18 mouse cellular contexts compared by ENCODE assay signal in the genomic region with DNA sequence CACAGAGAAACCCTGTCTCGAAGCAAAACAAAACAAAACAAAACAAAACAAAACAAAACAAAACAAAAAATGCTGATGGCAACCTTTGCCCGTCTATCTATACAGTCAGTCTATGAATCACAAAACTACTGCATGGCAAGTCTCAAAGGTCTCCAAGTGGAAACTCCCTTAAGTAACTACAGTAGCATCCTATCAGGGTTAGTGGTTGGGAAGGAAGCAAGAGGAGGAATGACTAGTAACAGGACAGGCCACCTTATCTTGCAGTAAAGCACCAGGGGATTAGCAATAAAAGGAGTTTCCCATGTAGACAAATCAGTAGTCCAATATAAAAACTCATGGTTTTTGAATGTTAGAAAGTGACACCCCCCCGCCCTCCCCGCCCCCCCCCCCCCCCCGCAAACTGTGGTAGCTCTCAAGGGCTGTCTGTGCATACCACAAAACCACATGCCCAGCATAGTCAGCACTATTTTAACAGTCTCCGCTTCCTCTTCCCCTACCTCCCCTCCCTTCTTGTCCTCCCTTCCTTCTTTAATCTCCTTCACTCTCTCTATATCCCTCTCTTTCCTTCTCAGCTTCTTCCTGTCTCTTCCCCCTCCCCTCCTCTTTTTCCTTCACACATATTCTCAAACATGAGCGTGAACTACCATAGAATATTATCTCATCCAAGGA. TPM values are rescaled to one million over a fixed set of nuclear protein-coding genes. Genes with fewer than 3 reads are reported as not detected.
DNase-seq lines count a peak whose midpoint lies in the region; ATAC-seq and TF ChIP-seq lines count a peak whose summit lies in the region.
"Had no signal": no experiment of that assay in that cellular context is flagged by ENCODE, and none has a peak within 500 bp of the region (broad histone marks: within the 10 kb centered on the region; RNA-seq: fewer than 3 reads in every experiment).

No protein-coding gene starts in this region.

- 90% methylated on average over 4 of the region's 7 CpGs for WGBS in intestine, embryonic 16.5 days
- 79% methylated on average over 4 of the region's 7 CpGs for WGBS in intestine, embryonic 15.5 days
- WGBS in intestine, postnatal 0 days, result 67% methylated on average over 6 of the region's 7 CpGs
- WGBS in small intestine, adult 2 months, result 65% methylated on average over 6 of the region's 7 CpGs

- no peaks in the 10 kb centered on the region for H3K27me3 ChIP-seq in intestine, embryonic 16.5 days (replicated peaks; ENCODE audit: control insufficient read depth, insufficient read depth, low read length)
- H3K27me3 ChIP-seq in intestine, embryonic 15.5 days (replicated peaks), result no peaks in the 10 kb centered on the region
- H3K27me3 ChIP-seq in intestine, postnatal 0 days (replicated peaks; ENCODE audit: control insufficient read depth, insufficient read depth, low read length), result no peaks in the 10 kb centered on the region
- no peaks in the 10 kb centered on the region for H3K27me3 ChIP-seq in small intestine, adult 2 months (ENCODE audit: control insufficient read depth, insufficient read depth, low read length)
- H3K27me3 ChIP-seq: embryonic facial prominence, embryonic 13.5 days; forebrain, embryonic 12.5 days; heart, embryonic 12.5 days; hindbrain, embryonic 12.5 days had no signal

- no peaks in the 10 kb centered on the region for H3K36me3 ChIP-seq in intestine, embryonic 16.5 days (ENCODE audit: control insufficient read depth, insufficient read depth, low read length)
- no peaks in the 10 kb centered on the region for H3K36me3 ChIP-seq in intestine, embryonic 15.5 days
- H3K36me3 ChIP-seq in intestine, postnatal 0 days (ENCODE audit: control insufficient read depth, insufficient read depth), result peaks cover 3% of the 10 kb centered on the region; the same call in 1 of the 2 replicates
- peaks cover 9% of the 10 kb centered on the region for H3K36me3 ChIP-seq in small intestine, adult 2 months (ENCODE audit: control insufficient read depth, insufficient read depth, low read length)
- H3K36me3 ChIP-seq: embryonic facial prominence, embryonic 13.5 days; forebrain, embryonic 12.5 days; heart, embryonic 12.5 days; hindbrain, embryonic 12.5 days had no signal

- 0 out of 2 replicates have a peak, but pooled peaks have one; percentile 38 for ATAC-seq in intestine, embryonic 16.5 days
- no peak for ATAC-seq in intestine, embryonic 15.5 days
- ATAC-seq in intestine, postnatal 0 days, result peak; percentile 81
- ATAC-seq: forebrain, embryonic 16.5 days; hindbrain, embryonic 16.5 days; inflammation-experienced regulatory T-cells, adult 6 months had no signal

- H3K4me3 ChIP-seq in intestine, embryonic 16.5 days (ENCODE audit: low read length), result no peak overlapping the region
- no peak overlapping the region for H3K4me3 ChIP-seq in intestine, embryonic 15.5 days (replicated peaks)
- no peak overlapping the region for H3K4me3 ChIP-seq in intestine, postnatal 0 days (ENCODE audit: low read depth, low read length)
- H3K4me3 ChIP-seq in small intestine, adult 2 months (ENCODE audit: low read depth, low read length), result no peak overlapping the region
- H3K4me3 ChIP-seq: embryonic facial prominence, embryonic 13.5 days; forebrain, embryonic 12.5 days; heart, embryonic 12.5 days; hindbrain, embryonic 12.5 days had no signal

- no peak overlapping the region for H3K9ac ChIP-seq in intestine, embryonic 16.5 days (ENCODE audit: low read depth, low read length)
- no peak overlapping the region for H3K9ac ChIP-seq in intestine, embryonic 15.5 days
- H3K9ac ChIP-seq in intestine, postnatal 0 days (ENCODE audit: low read depth, low read length), result no peak overlapping the region
- H3K9ac ChIP-seq: embryonic facial prominence, embryonic 13.5 days; forebrain, embryonic 12.5 days; heart, embryonic 12.5 days; hindbrain, embryonic 12.5 days had no signal

- H3K4me1 ChIP-seq in intestine, embryonic 16.5 days (ENCODE audit: control insufficient read depth, insufficient read depth, low read length), result peaks cover 4% of the 10 kb centered on the region; the same call in 1 of the 2 replicates
- no peaks in the 10 kb centered on the region for H3K4me1 ChIP-seq in intestine, embryonic 15.5 days (replicated peaks)
- H3K4me1 ChIP-seq in intestine, postnatal 0 days (replicated peaks; ENCODE audit: control insufficient read depth, insufficient read depth, low read length), result no peaks in the 10 kb centered on the region
- H3K4me1 ChIP-seq in small intestine, adult 2 months (ENCODE audit: control insufficient read depth, insufficient read depth, insufficient read length, low read length), result peaks cover 15% of the 10 kb centered on the region
- H3K4me1 ChIP-seq: embryonic facial prominence, embryonic 13.5 days; forebrain, embryonic 12.5 days; heart, embryonic 12.5 days; hindbrain, embryonic 12.5 days had no signal

- TF ChIP-seq POLR2A in small intestine, adult 2 months (IDR thresholded peaks at IDR 0.05; ENCODE audit: low read depth, low read length), result no peak

- no peaks in the 10 kb centered on the region for H3K9me3 ChIP-seq in intestine, embryonic 16.5 days (ENCODE audit: control insufficient read depth, low read length)
- no peaks in the 10 kb centered on the region for H3K9me3 ChIP-seq in intestine, embryonic 15.5 days
- no peaks in the 10 kb centered on the region for H3K9me3 ChIP-seq in intestine, postnatal 0 days (ENCODE audit: control insufficient read depth)
- H3K9me3 ChIP-seq: embryonic facial prominence, embryonic 13.5 days; forebrain, embryonic 12.5 days; heart, embryonic 12.5 days; hindbrain, embryonic 12.5 days had no signal

- no peak overlapping the region for H3K27ac ChIP-seq in intestine, embryonic 16.5 days (ENCODE audit: low read length)
- no peak overlapping the region for H3K27ac ChIP-seq in intestine, embryonic 15.5 days
- H3K27ac ChIP-seq in intestine, postnatal 0 days (ENCODE audit: low read depth, low read length), result peak overlapping the region; percentile 54; the same call in 1 of the 2 replicates
- H3K27ac ChIP-seq in small intestine, adult 2 months (ENCODE audit: insufficient read depth, low read depth, low read length), result peak overlapping the region; percentile 83
- H3K27ac ChIP-seq: embryonic facial prominence, embryonic 13.5 days; forebrain, embryonic 12.5 days; hindbrain, embryonic 12.5 days had no signal

- H3K4me2 ChIP-seq in intestine, embryonic 16.5 days (ENCODE audit: low read depth, low read length), result no peak overlapping the region
- no peak overlapping the region for H3K4me2 ChIP-seq in intestine, embryonic 15.5 days (replicated peaks)
- H3K4me2 ChIP-seq in intestine, postnatal 0 days (replicated peaks; ENCODE audit: low read depth), result no peak overlapping the region
- H3K4me2 ChIP-seq: embryonic facial prominence, embryonic 13.5 days; forebrain, embryonic 12.5 days; heart, embryonic 12.5 days; hindbrain, embryonic 12.5 days had no signal

- intact Hi-C loops in heart, postnatal 36 days (cut with DNase I), result no loop called here

- no peak for TF ChIP-seq CTCF in intestine, postnatal 0 days (IDR thresholded peaks at IDR 0.05; ENCODE audit: low read depth)
- TF ChIP-seq CTCF in small intestine, adult 2 months (IDR thresholded peaks at IDR 0.05; ENCODE audit: extremely low read depth, insufficient read length, insufficient replicate concordance, low read depth, low read length), result no peak

- DNase-seq in heart, postnatal 36 days, result no peak
- DNase-seq in gastrocnemius, postnatal 25 days, result no peak
- no peak for DNase-seq in kidney, adult 11 months
- DNase-seq: adrenal gland, adult 8-10 months; cerebellum, adult 11 months; cerebellum, adult 9-10 months; gastrocnemius, postnatal 10 days had no signal

RNA-seq across cellular contexts. Expression of a gene that starts 26.8 kb away (rescaled TPM):
- 11.2 and 13.1 TPM in 2 replicates for polyA plus RNA-seq in intestine, embryonic 16.5 days (2015; fragmentation: Nextera tagmentation; extraction: Ambion mirVana)
- 11.6 and 13.4 TPM in 2 replicates for polyA plus RNA-seq in intestine, embryonic 15.5 days (2015; fragmentation: Nextera tagmentation; extraction: Ambion mirVana)
- polyA plus RNA-seq in intestine, postnatal 0 days (2015; fragmentation: Nextera tagmentation; extraction: Ambion mirVana), result 4.9 and 5.3 TPM in 2 replicates
- 0.70 and 6.7 TPM in 2 replicates for polyA plus RNA-seq in small intestine, adult 2 months (2012; rRNA removed)
- total RNA-seq in heart, postnatal 36 days (2021), result under 1 TPM; 0.11 to 0.39 TPM
- not detected for total RNA-seq in gastrocnemius, postnatal 25 days (2021)
- polyA plus RNA-seq: forebrain, embryonic 16.5 days; inflammation-experienced regulatory T-cells, adult 6 months had no signal

Comparison
In these comparisons a context has a peak if more than half of its experiments do, and no peak if none do; other contexts are left out.
1. H3K27ac ChIP-seq: peak in intestine, postnatal 0 days (single experiment) and small intestine, adult 2 months (single experiment); none in intestine, embryonic 16.5 days (single experiment) and intestine, embryonic 15.5 days (single experiment).